Mouse (Mus musculus): Measurements from ENCODE around the gene Hcfc1.

DNA sequence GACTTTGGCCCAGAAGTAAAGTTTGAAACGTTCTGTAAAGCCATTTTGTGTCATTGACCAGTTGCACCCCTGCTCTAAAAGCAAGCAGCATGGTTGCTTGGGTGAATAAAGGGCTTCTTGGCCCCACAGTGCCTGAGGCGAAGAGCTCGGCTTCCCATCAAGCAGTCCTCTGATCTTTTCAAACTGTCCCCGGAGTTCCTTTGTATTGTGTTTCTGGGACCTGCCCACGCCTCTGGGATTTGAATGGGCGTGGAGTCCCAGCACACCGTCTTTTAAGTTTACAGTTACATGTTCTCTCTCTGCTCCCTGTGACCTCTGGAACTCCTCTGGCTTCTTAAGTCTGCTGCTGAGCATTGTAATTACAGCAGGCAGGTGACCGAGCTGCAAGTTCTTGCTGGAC lies 41.9 kb upstream of the Hcfc1 start:
- TF ChIP-seq CTCF (IDR thresholded peaks at IDR 0.05; ENCODE audit: low read depth, low read length) (no peak), POLR2A (IDR thresholded peaks at IDR 0.05; ENCODE audit: borderline replicate concordance, low read depth, low read length) (no peak)

Measured in bone marrow macrophage, adult 2 months (primary cell).